Mouse (Mus musculus): ENCODE measurements around the gene Vac14. TPM values are rescaled to one million over a fixed set of nuclear protein-coding genes. Genes with fewer than 3 reads are reported as not detected.

Gene Vac14
- polyA plus RNA-seq, 1 experiment from 2014 or later = 31.8 TPM

GRCm38 (mm10) chr8:110721606-110722413 lies 103.4 kb downstream of the Vac14 start:
- Histone ChIP-seq H3K9ac (replicated peaks) (peak overlapping the region; percentile 92), H3K4me1 (peaks cover 64% of the 10 kb centered on the region), H3K36me3 (0 out of 2 replicates have a peak, but pooled peaks cover 4% of the 10 kb centered on the region), H3K4me3 (peak overlapping the region; percentile 77), H3K27ac (replicated peaks) (peak overlapping the region; percentile 90), H3K4me2 (replicated peaks) (peak overlapping the region; percentile 77), H3K9me3 (no peaks in the 10 kb centered on the region), H3K27me3 (no peaks in the 10 kb centered on the region)
- under 1% methylated on average over 46 of the region's 59 CpGs for WGBS
- peak; percentile 75 for ATAC-seq (ENCODE audit: low FRiP score, low read depth)

GRCm38 (mm10) chr8:110722414-110723011 lies 104.1 kb downstream of the Vac14 start:
- H3K27ac ChIP-seq (replicated peaks) = peak overlapping the region; percentile 90; the same call in 1 of the 2 replicates
- peak overlapping the region; percentile 77 for H3K4me2 ChIP-seq (replicated peaks)
- H3K36me3 ChIP-seq = peaks cover 10% of the 10 kb centered on the region
- WGBS = 51% methylated on average over 11 of the region's 11 CpGs
- H3K9ac ChIP-seq (replicated peaks) = peak overlapping the region; percentile 92
- ATAC-seq (ENCODE audit: low FRiP score, low read depth) = no peak
- no peaks in the 10 kb centered on the region for H3K9me3 ChIP-seq
- H3K4me1 ChIP-seq = peaks cover 69% of the 10 kb centered on the region
- no peaks in the 10 kb centered on the region for H3K27me3 ChIP-seq
- H3K4me3 ChIP-seq = peak overlapping the region; percentile 77

- Histone ChIP-seq H3K27me3 (no peaks in the 10 kb centered on the region), H3K9me3 (no peaks in the 10 kb centered on the region), H3K9ac (replicated peaks) (no peak overlapping the region; the same call in 1 of the 2 replicates), H3K4me2 (replicated peaks) (peak overlapping the region; percentile 77; the same call in 1 of the 2 replicates), H3K27ac (replicated peaks) (no peak overlapping the region), H3K4me3 (no peak overlapping the region), H3K4me1 (peaks cover 63% of the 10 kb centered on the region), H3K36me3 (peaks cover 29% of the 10 kb centered on the region)
- WGBS = 80% methylated on average over 3 of the region's 3 CpGs
- ATAC-seq (ENCODE audit: low FRiP score, low read depth) = no peak
Observed at GRCm38 (mm10) chr8:110724493-110724892, 106.1 kb downstream of the Vac14 start.

GRCm38 (mm10) chr8:110725084-110725838 lies 106.9 kb downstream of the Vac14 start:
- Histone ChIP-seq H3K27me3 (no peaks in the 10 kb centered on the region), H3K27ac (replicated peaks) (peak overlapping the region; percentile 56; the same call in 1 of the 2 replicates), H3K9ac (replicated peaks) (peak overlapping the region; percentile 28; the same call in 1 of the 2 replicates), H3K4me2 (replicated peaks) (peak overlapping the region; percentile 77; the same call in 1 of the 2 replicates), H3K36me3 (peaks cover 37% of the 10 kb centered on the region), H3K4me3 (no peak overlapping the region), H3K4me1 (peaks cover 57% of the 10 kb centered on the region), H3K9me3 (no peaks in the 10 kb centered on the region)
- WGBS = 50% methylated on average over 7 of the region's 7 CpGs
- ATAC-seq (ENCODE audit: low FRiP score, low read depth) = no peak

GRCm38 (mm10) chr8:110726893-110727292 lies 108.5 kb downstream of the Vac14 start:
- Histone ChIP-seq H3K27me3 (no peaks in the 10 kb centered on the region), H3K9me3 (no peaks in the 10 kb centered on the region), H3K36me3 (peaks cover 50% of the 10 kb centered on the region), H3K4me1 (peaks cover 49% of the 10 kb centered on the region), H3K9ac (replicated peaks) (no peak overlapping the region), H3K4me2 (replicated peaks) (no peak overlapping the region), H3K27ac (replicated peaks) (no peak overlapping the region), H3K4me3 (no peak overlapping the region)
- 8% methylated on average over 18 of the region's 18 CpGs for whole genome bisulfite sequencing
- peak; percentile 36 for ATAC-seq (ENCODE audit: low FRiP score, low read depth)

- Histone ChIP-seq H3K36me3 (peaks cover 88% of the 10 kb centered on the region), H3K4me3 (no peak overlapping the region), H3K27ac (replicated peaks) (no peak overlapping the region), H3K27me3 (no peaks in the 10 kb centered on the region), H3K4me1 (peaks cover 8% of the 10 kb centered on the region; the same call in 1 of the 2 replicates), H3K9ac (replicated peaks) (no peak overlapping the region), H3K9me3 (no peaks in the 10 kb centered on the region), H3K4me2 (replicated peaks) (no peak overlapping the region)
- whole genome bisulfite sequencing = 98% methylated on average over 8 of the region's 8 CpGs
- ATAC-seq (ENCODE audit: low FRiP score, low read depth) = no peak
Observed at GRCm38 (mm10) chr8:110731346-110731859, 113.0 kb downstream of the Vac14 start.

- peaks cover 94% of the 10 kb centered on the region for H3K36me3 ChIP-seq
- H3K9ac ChIP-seq (replicated peaks) = no peak overlapping the region
- no peak for ATAC-seq (ENCODE audit: low FRiP score, low read depth)
- no peaks in the 10 kb centered on the region for H3K27me3 ChIP-seq
- no peaks in the 10 kb centered on the region for H3K4me1 ChIP-seq
- H3K4me3 ChIP-seq = no peak overlapping the region
- 96% methylated on average over 8 of the region's 8 CpGs for WGBS
- H3K9me3 ChIP-seq = no peaks in the 10 kb centered on the region
- H3K27ac ChIP-seq (replicated peaks) = no peak overlapping the region
- H3K4me2 ChIP-seq (replicated peaks) = no peak overlapping the region
Observed at GRCm38 (mm10) chr8:110733036-110733435, 114.7 kb downstream of the Vac14 start.

- H3K4me1 ChIP-seq = no peaks in the 10 kb centered on the region
- no peak overlapping the region for H3K9ac ChIP-seq (replicated peaks)
- H3K9me3 ChIP-seq = no peaks in the 10 kb centered on the region
- H3K27me3 ChIP-seq = no peaks in the 10 kb centered on the region
- H3K36me3 ChIP-seq = peaks cover 61% of the 10 kb centered on the region
- H3K4me2 ChIP-seq (replicated peaks) = no peak overlapping the region
- no peak overlapping the region for H3K4me3 ChIP-seq
- ATAC-seq (ENCODE audit: low FRiP score, low read depth) = no peak
- H3K27ac ChIP-seq (replicated peaks) = no peak overlapping the region
- WGBS = 93% methylated on average over 35 of the region's 35 CpGs
Observed at GRCm38 (mm10) chr8:110738591-110739195, 120.3 kb downstream of the Vac14 start.

GRCm38 (mm10) chr8:110740629-110741175 lies 122.3 kb downstream of the Vac14 start:
- Histone ChIP-seq H3K9ac (replicated peaks) (no peak overlapping the region), H3K4me3 (no peak overlapping the region), H3K4me2 (replicated peaks) (no peak overlapping the region), H3K9me3 (no peaks in the 10 kb centered on the region), H3K36me3 (peaks cover 42% of the 10 kb centered on the region), H3K4me1 (no peaks in the 10 kb centered on the region), H3K27ac (replicated peaks) (no peak overlapping the region), H3K27me3 (no peaks in the 10 kb centered on the region)
- no peak for ATAC-seq (ENCODE audit: low FRiP score, low read depth)
- 95% methylated on average over 5 of the region's 5 CpGs for WGBS

- no peak overlapping the region for H3K9ac ChIP-seq (replicated peaks)
- no peak overlapping the region for H3K4me2 ChIP-seq (replicated peaks)
- peaks cover 32% of the 10 kb centered on the region for H3K36me3 ChIP-seq
- no peaks in the 10 kb centered on the region for H3K4me1 ChIP-seq
- no peaks in the 10 kb centered on the region for H3K9me3 ChIP-seq
- H3K27me3 ChIP-seq = no peaks in the 10 kb centered on the region
- WGBS = 77% methylated on average over 15 of the region's 15 CpGs
- no peak overlapping the region for H3K4me3 ChIP-seq
- no peak for ATAC-seq (ENCODE audit: low FRiP score, low read depth)
- H3K27ac ChIP-seq (replicated peaks) = no peak overlapping the region
Observed at GRCm38 (mm10) chr8:110741816-110742451, 123.5 kb downstream of the Vac14 start.

GRCm38 (mm10) chr8:110742452-110742818 lies 124.0 kb downstream of the Vac14 start:
- Histone ChIP-seq H3K27me3 (no peaks in the 10 kb centered on the region), H3K9me3 (no peaks in the 10 kb centered on the region), H3K4me1 (no peaks in the 10 kb centered on the region), H3K27ac (replicated peaks) (no peak overlapping the region), H3K36me3 (peaks cover 27% of the 10 kb centered on the region), H3K4me2 (replicated peaks) (no peak overlapping the region), H3K4me3 (no peak overlapping the region), H3K9ac (replicated peaks) (no peak overlapping the region)
- WGBS = 85% methylated on average over 5 of the region's 5 CpGs
- no peak for ATAC-seq (ENCODE audit: low FRiP score, low read depth)
